Mouse (Mus musculus): Measurements from ENCODE around the gene Slc35f3. TPM values are rescaled to one million over a fixed set of nuclear protein-coding genes. Genes with fewer than 3 reads are reported as not detected.
A peak's percentile ranks its signal among the peaks of the same experiment; 100 is the strongest.

Slc35f3 gene
- total RNA-seq, 2 experiments from 2014 or later = not detected

DNA sequence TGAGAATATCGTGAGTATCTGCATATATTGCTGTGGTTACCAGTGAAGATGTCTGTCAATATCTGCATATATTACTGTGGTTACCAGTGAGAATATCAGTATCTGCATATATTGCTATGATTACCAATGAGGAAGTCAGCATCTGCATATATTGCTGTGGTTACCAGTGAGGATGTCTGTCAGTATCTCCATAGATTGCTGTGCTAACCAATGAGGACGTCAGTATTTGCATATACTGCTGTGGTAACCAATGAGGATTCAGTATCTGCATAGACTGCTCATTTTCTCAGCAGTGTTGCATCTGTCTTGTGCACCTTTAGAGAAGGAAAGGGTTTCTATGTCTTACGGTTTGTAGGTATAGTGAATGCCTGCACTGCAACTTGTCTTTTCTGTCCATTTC, 122.5 kb downstream of the Slc35f3 start:
- DNase-seq = no peak

DNA sequence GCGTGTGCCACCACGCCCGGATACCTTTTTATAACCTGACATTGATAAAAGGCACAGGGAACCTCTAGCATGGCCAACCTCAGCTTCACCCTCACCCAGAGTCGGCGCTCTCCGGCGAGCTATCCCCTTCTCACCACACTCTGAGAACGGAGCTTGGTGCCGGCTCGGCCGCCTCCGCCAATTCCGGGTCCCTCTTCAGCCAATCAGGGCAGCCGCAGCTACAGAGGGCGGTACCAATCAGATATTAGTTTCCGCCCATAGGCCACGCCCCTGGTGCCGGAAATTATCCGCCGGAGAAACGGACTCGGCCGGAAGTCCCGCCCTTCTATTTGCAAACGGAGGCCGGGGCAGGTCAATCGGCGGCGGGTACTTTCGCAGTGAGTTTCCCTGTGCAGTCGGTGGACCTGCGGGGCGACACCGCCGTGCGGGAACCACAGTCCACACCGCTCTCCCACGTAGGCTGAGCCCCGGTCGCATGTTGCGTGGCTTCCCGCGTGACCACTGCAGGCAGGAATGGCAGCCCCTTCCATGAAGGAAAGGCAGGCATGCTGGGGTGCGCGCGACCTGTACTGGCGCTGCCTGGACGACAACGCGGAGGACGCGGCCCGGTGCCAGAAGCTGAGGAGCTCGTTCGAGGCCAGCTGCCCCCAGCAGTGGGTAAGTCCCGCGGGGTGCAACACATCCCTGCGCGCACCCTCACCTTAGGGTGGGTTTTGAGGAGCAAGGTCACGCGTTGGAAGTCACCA, 124.0 kb downstream of the Slc35f3 start, which contains the start of gene Coa6:
Gene Coa6, plus strand, starts transcription at position 342 of the 746 bp plus-strand sequence.
- DNase-seq = peak; percentile 99

- no peak for DNase-seq
Observed at GRCm38 (mm10) chr8:126422920-126423300, 124.6 kb downstream of the Slc35f3 start.

- DNase-seq = no peak
Observed at GRCm38 (mm10) chr8:126424163-126424562, 125.8 kb downstream of the Slc35f3 start.

DNA sequence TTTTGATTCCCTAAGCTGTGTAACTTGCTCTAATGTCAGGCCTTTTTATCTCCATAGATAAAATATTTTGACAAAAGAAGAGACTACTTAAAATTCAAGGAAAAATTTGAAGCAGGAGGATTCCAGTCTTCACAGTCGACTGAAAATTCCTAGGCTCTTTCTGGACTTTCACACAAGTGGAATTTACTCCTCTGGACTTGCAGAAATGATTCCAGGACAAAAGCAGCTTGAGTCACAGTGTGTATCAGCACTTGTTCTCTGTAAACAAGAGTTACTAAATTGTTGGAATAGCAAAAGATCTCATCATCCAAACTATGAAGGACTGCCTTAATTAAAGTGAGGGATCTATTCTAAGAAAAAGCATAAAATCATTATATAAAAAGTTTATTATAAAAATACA, 126.6 kb downstream of the Slc35f3 start:
- no peak for DNase-seq

DNA sequence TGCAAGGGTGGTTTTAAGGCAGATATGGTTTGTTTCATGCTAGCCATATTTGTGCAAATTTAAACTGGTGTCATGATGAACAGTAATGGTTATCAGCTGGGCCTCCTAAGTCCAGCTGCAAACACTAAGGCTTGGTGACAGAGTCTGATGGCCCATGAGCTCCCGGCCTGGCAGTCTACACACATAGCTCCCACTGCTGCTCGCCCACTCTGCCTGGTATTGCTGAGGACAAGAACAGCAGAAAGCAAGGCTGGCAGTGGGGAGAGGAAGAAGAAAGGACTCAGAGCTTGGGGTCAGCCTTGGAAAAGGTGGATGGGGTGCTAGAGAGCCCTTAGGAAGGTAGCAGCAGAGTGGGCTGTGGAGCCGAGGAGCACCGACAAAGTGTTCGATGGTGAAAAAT, 131.3 kb downstream of the Slc35f3 start:
- no peak for DNase-seq

DNA sequence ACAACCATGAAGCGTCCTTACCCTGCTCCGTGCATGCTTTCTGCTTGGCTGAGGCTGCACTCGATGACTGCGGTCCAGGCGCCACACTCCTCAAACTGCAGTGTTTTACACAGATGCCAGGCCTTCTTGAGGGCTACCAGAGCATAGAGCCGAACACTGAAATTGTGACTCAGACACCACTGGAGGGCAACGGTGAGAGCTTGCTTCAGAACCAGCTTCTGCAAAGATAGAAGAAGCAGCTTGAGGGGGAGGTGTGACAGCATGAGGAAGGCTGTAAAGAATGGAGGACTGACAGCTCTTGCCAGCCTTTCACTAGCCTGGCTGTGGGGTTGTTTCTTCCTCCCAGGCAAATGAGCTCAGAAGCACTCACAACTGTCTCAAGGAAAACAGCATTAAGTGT, 135.5 kb downstream of the Slc35f3 start:
- no peak for DNase-seq

DNA sequence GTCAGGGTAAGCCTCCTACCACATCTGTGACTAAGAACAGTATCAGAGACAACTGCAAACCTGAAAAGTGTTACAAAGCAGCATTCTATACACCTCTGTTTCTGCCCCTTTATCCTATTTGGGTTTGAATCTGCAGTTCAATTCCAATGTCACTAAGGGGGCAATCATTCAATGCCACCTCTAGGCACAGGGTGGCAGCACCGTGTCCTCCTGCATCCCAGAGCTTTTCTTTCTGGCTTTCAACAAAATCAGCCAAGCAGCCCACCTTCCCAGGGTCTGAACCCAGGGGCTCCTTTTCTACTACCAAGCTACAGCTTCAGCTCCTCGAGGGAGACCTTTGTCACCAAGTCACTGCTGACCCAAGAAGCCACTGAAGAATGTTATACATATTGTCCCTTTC, 140.6 kb downstream of the Slc35f3 start:
- DNase-seq = no peak

Other genes with a start within 250 kb of the Slc35f3 start
- gene Coa6, start 124.0 kb downstream of the Slc35f3 start, total RNA-seq (2021) = 10 to 100 TPM; 25.6 to 25.9 TPM
- 1 to 10 TPM; 5.0 to 5.9 TPM for gene Tarbp1, start 176.5 kb downstream of the Slc35f3 start, total RNA-seq (2021)

Measured in heart, postnatal 4 days (tissue).